Mouse (Mus musculus) mouse embryonic stem cell (cell line): ENCODE measurements around the gene Tcea2.

Source experiments
- in situ Hi-C, 2 experiments: fragments of 300-500 bp; cut with MboI; formaldehyde crosslinking; loops; 1 replicate in 1 of 2; 3 replicates in 1 of 2; pipeline ENCODE4 v1.14.3; 2019 to 2020; ENCODE audit warnings: low sequenced_read_pairs in 2 of 2, low pct_unique_long_range_greater_than_20kb in 1 of 2, mixed read lengths in 1 of 2; ENCODE audit not compliant: unreplicated experiment in 1 of 2

Gene Tcea2

GRCm38 (mm10) chr2:181679951-181680715, at the start of gene Tcea2:
Gene Tcea2, plus strand, starts transcription at chr2:181680310.
- in situ Hi-C loops: no loop called here

- in situ Hi-C loops: no loop called here
Measured at GRCm38 (mm10) chr2:181632624-181633023, 47.5 kb upstream of the Tcea2 start.

- in situ Hi-C loops: no loop called here
Measured at GRCm38 (mm10) chr2:181635865-181636264, 44.2 kb upstream of the Tcea2 start.

GRCm38 (mm10) chr2:181644361-181644760, 35.7 kb upstream of the Tcea2 start:
- in situ Hi-C loops: no loop called here

- in situ Hi-C loops: no loop called here
Measured at GRCm38 (mm10) chr2:181645666-181646065, 34.4 kb upstream of the Tcea2 start.

GRCm38 (mm10) chr2:181646626-181647472, 33.3 kb upstream of the Tcea2 start:
- in situ Hi-C loops: no loop called here

GRCm38 (mm10) chr2:181648926-181649325, 31.2 kb upstream of the Tcea2 start:
- in situ Hi-C loops: no loop called here

- in situ Hi-C loops: no loop called here
Measured at GRCm38 (mm10) chr2:181653065-181653464, 27.0 kb upstream of the Tcea2 start.

GRCm38 (mm10) chr2:181653523-181653922, 26.6 kb upstream of the Tcea2 start:
- in situ Hi-C loops: no loop called here

GRCm38 (mm10) chr2:181656734-181657133, 23.4 kb upstream of the Tcea2 start, which contains the start of gene Gm29797:
Gene Gm29797, plus strand, starts transcription at chr2:181657034.
- in situ Hi-C loops: no loop called here

- in situ Hi-C loops: no loop called here
Measured at GRCm38 (mm10) chr2:181657441-181657840, 22.7 kb upstream of the Tcea2 start.

- in situ Hi-C loops: no loop called here
Measured at GRCm38 (mm10) chr2:181658528-181658927, 21.6 kb upstream of the Tcea2 start.

- in situ Hi-C loops: no loop called here
Measured at GRCm38 (mm10) chr2:181658930-181659555, 21.1 kb upstream of the Tcea2 start.

- in situ Hi-C loops: no loop called here
Measured at GRCm38 (mm10) chr2:181659609-181660055, 20.5 kb upstream of the Tcea2 start.

- in situ Hi-C loops: no loop called here
Measured at GRCm38 (mm10) chr2:181662620-181663297, 17.4 kb upstream of the Tcea2 start.

GRCm38 (mm10) chr2:181663298-181663630, 16.8 kb upstream of the Tcea2 start:
- in situ Hi-C loops: no loop called here

- in situ Hi-C loops: no loop called here
Measured at GRCm38 (mm10) chr2:181670285-181670912, 9.7 kb upstream of the Tcea2 start.

GRCm38 (mm10) chr2:181670913-181671311, 9.2 kb upstream of the Tcea2 start:
- in situ Hi-C loops: no loop called here
